Mouse (Mus musculus) cortical plate, adult 2 months (tissue): ENCODE measurements around the gene Ankrd6.

Source experiments
- CTCF ChIP-seq: fragments of 200-500 bp; IDR thresholded peaks from 2 replicates; pipeline ENCODE4 v1.5.1; 2011; ENCODE audit warnings: mild to moderate bottlenecking, control low read depth, low read length; ENCODE audit not compliant: insufficient read depth; ENCODE audit errors: extremely low read depth
- POLR2A ChIP-seq: fragments of 200-500 bp; IDR thresholded peaks from 2 replicates; pipeline ENCODE4 v1.6.1; 2011; ENCODE audit warnings: mild to moderate bottlenecking, low read length, control low read depth; ENCODE audit not compliant: insufficient read depth; ENCODE audit errors: extremely low read depth

GRCm38 (mm10) chr4:32940984-32941383, 9.7 kb downstream of the Ankrd6 start:
- TF ChIP-seq CTCF: no peak
- no peak for TF ChIP-seq POLR2A
